Mouse (Mus musculus) telencephalon, adult 2 months (tissue): ENCODE measurements around the gene Gm4881.
"Not testable (repeated sequence)": the region's sequence is repeated elsewhere in the genome, so short reads cannot be mapped to it uniquely, and the experiment has no call there.

Experiments
- DNase-seq: peaks from one replicate; pipeline ENCODE4 v3.0.0-alpha.2; 2011; ENCODE audit warnings: low read depth, low spot score

The Gm4881 gene

GRCm38 (mm10) chr7:24896269-24896668 lies 48.0 kb downstream of the Gm4881 start:
- DNase-seq: no peak

- not testable (repeated sequence) for DNase-seq
These were observed 48.5 kb downstream of the Gm4881 start for GRCm38 (mm10) chr7:24895749-24896148.

GRCm38 (mm10) chr7:24892125-24892583 lies 52.1 kb downstream of the Gm4881 start:
- DNase-seq: no peak

GRCm38 (mm10) chr7:24891241-24892124 lies 52.8 kb downstream of the Gm4881 start:
- no peak for DNase-seq

GRCm38 (mm10) chr7:24890281-24891216 lies 53.7 kb downstream of the Gm4881 start:
- DNase-seq: peak; percentile 49

GRCm38 (mm10) chr7:24889431-24890220 lies 54.7 kb downstream of the Gm4881 start:
- DNase-seq: no peak

GRCm38 (mm10) chr7:24887096-24887495 lies 57.2 kb downstream of the Gm4881 start:
- no peak for DNase-seq

- DNase-seq: no peak
These were observed 58.0 kb downstream of the Gm4881 start for GRCm38 (mm10) chr7:24886308-24886633.

GRCm38 (mm10) chr7:24885468-24886307 lies 58.6 kb downstream of the Gm4881 start:
- no peak for DNase-seq

GRCm38 (mm10) chr7:24884693-24885291 lies 59.5 kb downstream of the Gm4881 start:
- no peak for DNase-seq

GRCm38 (mm10) chr7:24883896-24884692 lies 60.2 kb downstream of the Gm4881 start, which contains the start of gene Rps19:
Rps19 (plus strand) TSS chr7:24884371.
- peak; percentile 99 for DNase-seq

GRCm38 (mm10) chr7:24882416-24883199 lies 61.7 kb downstream of the Gm4881 start:
- no peak for DNase-seq

- DNase-seq: no peak
These were observed 64.7 kb downstream of the Gm4881 start for GRCm38 (mm10) chr7:24879620-24880019.

- no peak for DNase-seq
These were observed 66.7 kb downstream of the Gm4881 start for GRCm38 (mm10) chr7:24877588-24877987.
